Mouse (Mus musculus) megakaryocyte, adult 5-6 weeks (primary cell): ENCODE results near the gene Dscam. TPM values are rescaled to one million over a fixed set of nuclear protein-coding genes. Genes with fewer than 3 reads are reported as not detected.

ENCODE experiments used
- total RNA-seq, 2 experiments: library from RNA; stranded (forward) in 1 of 2; stranded (reverse) in 1 of 2; fragments of 153-499, 151-499 nt in 1 of 2; fragments of 221-1000, 200-1000 nt in 1 of 2; gene quantifications; 2 replicates each; pipeline versions ENCODE4 v1.2.3 to v1.2.4; 2015 to 2017

Gene Dscam
- total RNA-seq, 2 experiments from 2014 or later: 0.04 to 0.16 TPM

Other genes with a start within 250 kb of the Dscam start
- gene Bace2, start 186.0 kb upstream of the Dscam start, total RNA-seq (2015): not detected in 2 replicates
- not detected in 2 replicates for gene Bace2, start 186.0 kb upstream of the Dscam start, total RNA-seq (2017)